24 mouse cellular contexts compared by ENCODE assay signal in the genomic region with DNA sequence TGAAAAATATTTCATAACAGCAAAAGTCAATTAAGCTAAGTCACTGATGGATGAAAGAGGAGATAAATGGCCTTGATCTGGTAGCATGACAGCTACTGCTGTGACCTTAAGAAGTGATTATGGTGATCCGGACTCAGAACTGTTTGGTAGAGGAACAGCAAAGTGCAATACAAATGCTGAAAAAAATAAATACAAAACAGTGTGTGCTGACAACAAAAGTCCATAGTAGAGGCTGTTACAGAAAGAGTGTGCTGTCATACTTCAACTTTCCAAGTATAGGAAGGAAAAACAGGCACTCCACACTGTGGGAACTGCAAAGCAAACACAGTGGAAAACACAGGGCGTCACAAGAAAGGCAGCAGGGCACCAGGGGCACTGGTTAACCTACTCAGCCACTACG.
"Had no signal": no experiment of that assay in that cellular context is flagged by ENCODE, and none has a peak within 500 bp of the region (broad histone marks: within the 10 kb centered on the region; RNA-seq: fewer than 3 reads in every experiment).

No protein-coding gene starts in this region.

- H3K27ac ChIP-seq: gastrocnemius, adult 2 months; heart, embryonic 10.5 days; hindbrain, embryonic 10.5 days; hindbrain, embryonic 12.5 days; hindbrain, embryonic 14.5 days; intestine, embryonic 15.5 days; layer of hippocampus, adult 2 months; left cerebral cortex, adult 2 months; limb, embryonic 10.5 days; limb, embryonic 12.5 days had no signal

- H3K4me2 ChIP-seq: heart, embryonic 12.5 days; hindbrain, embryonic 12.5 days; hindbrain, embryonic 14.5 days; intestine, embryonic 15.5 days; limb, embryonic 12.5 days had no signal

- H3K9ac ChIP-seq: heart, embryonic 12.5 days; hindbrain, embryonic 12.5 days; hindbrain, embryonic 14.5 days; intestine, embryonic 15.5 days; limb, embryonic 12.5 days had no signal

- ATAC-seq: hindbrain, embryonic 16.5 days; inflammation-experienced regulatory T-cells, adult 6 months; intestine, embryonic 15.5 days; intestine, postnatal 0 days had no signal

- H3K9me3 ChIP-seq: heart, embryonic 10.5 days; heart, embryonic 12.5 days; hindbrain, embryonic 10.5 days; hindbrain, embryonic 12.5 days; intestine, embryonic 15.5 days; limb, embryonic 10.5 days; limb, embryonic 12.5 days had no signal

- H3K4me3 ChIP-seq: gastrocnemius, adult 2 months; heart, embryonic 10.5 days; heart, embryonic 12.5 days; hindbrain, embryonic 10.5 days; hindbrain, embryonic 12.5 days; intestine, embryonic 15.5 days; layer of hippocampus, adult 2 months; left cerebral cortex, adult 2 months; limb, embryonic 10.5 days; limb, embryonic 12.5 days had no signal

- H3K27me3 ChIP-seq: heart, embryonic 12.5 days; hindbrain, embryonic 12.5 days; intestine, embryonic 15.5 days; limb, embryonic 12.5 days had no signal

- H3K4me1 ChIP-seq: heart, embryonic 10.5 days; hindbrain, embryonic 10.5 days; hindbrain, embryonic 12.5 days; intestine, embryonic 15.5 days; limb, embryonic 10.5 days; limb, embryonic 12.5 days had no signal

- DNase-seq: gastrocnemius, adult 2 months; gastrocnemius, postnatal 10 days; gastrocnemius, postnatal 25 days; heart, adult 18-20 months; heart, postnatal 10 days; heart, postnatal 4 days; kidney, adult 18-20 months; kidney, adult 8-10 months; kidney, postnatal 10 days; kidney, postnatal 25 days; kidney, postnatal 4 days had no signal
